Mouse (Mus musculus): Measurements from ENCODE around the gene Uqcc1.

DNA sequence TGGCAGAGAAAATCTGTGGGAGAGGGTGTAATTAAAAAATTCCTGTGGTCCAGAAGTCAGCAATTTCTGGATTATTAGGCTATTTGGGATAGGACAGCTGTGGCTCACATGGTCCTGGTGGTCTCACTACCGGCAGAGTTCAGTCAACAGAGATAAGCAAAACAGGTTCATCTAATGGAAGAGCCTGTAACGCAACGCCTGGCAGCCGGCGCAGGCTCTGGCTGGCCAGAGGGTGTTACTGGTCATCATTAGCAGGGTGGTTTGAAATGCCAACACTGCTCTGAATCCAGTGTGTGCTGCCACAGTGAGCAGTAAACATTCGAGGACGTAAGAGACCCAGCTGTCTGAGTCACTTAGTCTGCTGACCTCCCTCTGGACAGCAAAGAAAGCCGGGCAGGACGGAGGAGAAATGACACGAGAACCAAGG lies 44.8 kb downstream of the Uqcc1 start:
- TF ChIP-seq POLR2A (IDR thresholded peaks at IDR 0.05; ENCODE audit: control insufficient read depth, extremely low read depth, insufficient read depth, low read length, poor library complexity) (no peak), CTCF (IDR thresholded peaks at IDR 0.05; ENCODE audit: borderline replicate concordance, control insufficient read depth, extremely low read depth, insufficient read depth, low read length, poor library complexity) (no peak)

Measured in thymus, adult 2 months (tissue).